Mouse (Mus musculus) erythroblast, embryonic 14.5 days (primary cell): ENCODE data around the gene Rnf121.

Experiments
- GATA1 ChIP-seq: IDR thresholded peaks from 2 replicates; pipeline ENCODE4 v1.6.1; 2012; ENCODE audit warnings: low read length, inconsistent platforms, mixed read lengths
- TAL1 ChIP-seq: IDR thresholded peaks from 3 replicates; pipeline ENCODE4 v1.6.1; 2012; ENCODE audit warnings: low read length, inconsistent platforms, mixed read lengths

DNA sequence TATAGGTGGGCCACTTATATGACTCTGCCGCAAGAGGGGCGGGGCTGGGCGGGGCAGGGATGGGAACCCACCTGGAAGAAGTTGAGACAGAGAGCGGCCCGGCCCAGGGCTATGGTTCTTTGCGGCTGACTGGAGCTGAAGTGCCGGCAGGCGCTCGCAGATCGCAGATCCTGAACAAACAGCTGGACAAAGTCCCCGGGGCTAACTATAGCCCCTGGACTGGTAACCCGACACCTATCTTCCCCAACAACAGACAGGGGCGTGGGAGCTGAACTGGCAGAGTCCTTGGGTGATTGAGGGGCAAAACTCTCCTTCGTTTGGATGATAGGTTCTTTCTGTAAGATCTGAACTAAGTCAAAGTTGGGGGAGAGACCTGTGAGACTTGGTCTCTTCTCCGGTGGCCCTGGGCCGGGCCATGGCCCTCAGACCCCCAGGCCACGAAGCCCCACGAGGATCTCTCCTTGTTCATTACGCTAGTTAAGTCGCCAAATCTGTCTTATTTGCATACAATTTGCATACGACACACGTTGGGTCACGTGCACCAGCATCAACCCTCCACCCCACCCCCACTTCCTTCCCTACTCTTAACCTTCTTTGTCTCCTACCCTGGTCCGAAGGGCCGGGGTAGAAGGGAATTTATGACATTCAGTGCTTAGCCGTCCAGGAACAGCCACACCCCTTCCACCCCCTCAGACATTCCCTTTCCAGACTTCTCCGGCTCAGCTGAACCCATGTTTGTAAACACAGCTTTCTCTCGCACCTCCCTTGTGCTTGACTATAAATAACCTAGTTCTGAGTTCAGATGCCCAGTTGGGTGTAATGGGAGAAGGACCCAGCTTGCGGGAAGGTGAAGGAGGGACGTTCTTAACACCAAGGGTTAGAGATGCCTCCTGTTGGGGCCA is 34.7 kb upstream of the Rnf121 start:
- TF ChIP-seq TAL1: no peak
- TF ChIP-seq GATA1: no peak
